17 mouse cellular contexts compared by ENCODE assay signal in genomic region chr16:11369162-11369561, GRCm38 (mm10). TPM values are rescaled to one million over a fixed set of nuclear protein-coding genes. Genes with fewer than 3 reads are reported as not detected.
DNase-seq lines count a peak whose midpoint lies in the region; ATAC-seq and TF ChIP-seq lines count a peak whose summit lies in the region.
"Had no signal": no experiment of that assay in that cellular context is flagged by ENCODE, and none has a peak within 500 bp of the region (broad histone marks: within the 10 kb centered on the region; RNA-seq: fewer than 3 reads in every experiment).

No protein-coding gene starts in this region.

- no peak for DNase-seq in forebrain, embryonic 11.5 days (ENCODE audit: low spot score)
- no peak for DNase-seq in layer of hippocampus, adult 2 months (ENCODE audit: low spot score in 2 of 2)
- DNase-seq in layer of hippocampus, postnatal 14 days (ENCODE audit: low spot score in 2 of 2) = no peak
- DNase-seq in gastrocnemius, postnatal 14 days = no peak
- no peak for DNase-seq in left cerebral cortex, adult 18-20 months (ENCODE audit: low spot score in 2 of 2)
- DNase-seq: lung, postnatal 14 days had no signal

- H3K4me3 ChIP-seq in forebrain, embryonic 13.5 days = no peak overlapping the region
- no peak overlapping the region for H3K4me3 ChIP-seq in forebrain, embryonic 11.5 days (ENCODE audit: low read depth, low read length)
- no peak overlapping the region for H3K4me3 ChIP-seq in layer of hippocampus, adult 2 months
- H3K4me3 ChIP-seq in hindbrain, embryonic 16.5 days (ENCODE audit: low read length) = no peak overlapping the region
- H3K4me3 ChIP-seq: embryonic facial prominence, embryonic 13.5 days; intestine, embryonic 15.5 days; liver, embryonic 15.5 days had no signal

- 0 out of 2 replicates have a peak overlapping the region, but pooled peaks have one; percentile 37 for H3K27ac ChIP-seq in forebrain, embryonic 13.5 days
- H3K27ac ChIP-seq in forebrain, embryonic 11.5 days (ENCODE audit: low read depth, low read length) = no peak overlapping the region
- H3K27ac ChIP-seq in layer of hippocampus, adult 2 months = peak overlapping the region; percentile 43; the same call in 1 of the 2 replicates
- peak overlapping the region; percentile 40; the same call in 1 of the 2 replicates for H3K27ac ChIP-seq in hindbrain, embryonic 16.5 days (ENCODE audit: low read depth, low read length)
- H3K27ac ChIP-seq: intestine, embryonic 15.5 days; liver, embryonic 15.5 days had no signal

- no peak for TF ChIP-seq CTCF in layer of hippocampus, adult 2 months (conservative IDR thresholded peaks at IDR 0.05)

- no peak; the same call in 1 of the 2 replicates for ATAC-seq in forebrain, embryonic 13.5 days
- no peak for ATAC-seq in forebrain, embryonic 11.5 days (replicated peaks; ENCODE audit: low FRiP score)
- ATAC-seq in erythroblast, adult 5-6 weeks (replicated peaks; ENCODE audit: low FRiP score, poor library complexity, severe bottlenecking) = 0 out of 2 replicates have a peak, but pooled peaks have one; percentile 31
- ATAC-seq in hindbrain, embryonic 16.5 days = 0 out of 2 replicates have a peak, but pooled peaks have one; percentile 7

- 48% methylated on average over 4 of the region's 4 CpGs for WGBS in forebrain, embryonic 13.5 days
- 53% methylated on average over 4 of the region's 4 CpGs for WGBS in forebrain, embryonic 11.5 days
- 59% methylated on average over 4 of the region's 4 CpGs for WGBS in hindbrain, embryonic 16.5 days

- no peaks in the 10 kb centered on the region for H3K36me3 ChIP-seq in forebrain, embryonic 13.5 days (ENCODE audit: poor library complexity, severe bottlenecking)
- no peaks in the 10 kb centered on the region for H3K36me3 ChIP-seq in forebrain, embryonic 11.5 days (ENCODE audit: control insufficient read depth, insufficient read depth, low read length)
- 0 out of 2 replicates have a peak, but pooled peaks cover 2% of the 10 kb centered on the region for H3K36me3 ChIP-seq in hindbrain, embryonic 16.5 days (ENCODE audit: control insufficient read depth, insufficient read depth, low read length)
- H3K36me3 ChIP-seq: embryonic facial prominence, embryonic 13.5 days; intestine, embryonic 15.5 days; liver, embryonic 15.5 days had no signal

- H3K4me2 ChIP-seq in forebrain, embryonic 13.5 days = peak overlapping the region; percentile 15; the same call in 1 of the 2 replicates
- no peak overlapping the region for H3K4me2 ChIP-seq in forebrain, embryonic 11.5 days (ENCODE audit: low read depth, low read length, severe bottlenecking)
- H3K4me2 ChIP-seq in hindbrain, embryonic 16.5 days (ENCODE audit: low read length) = no peak overlapping the region
- H3K4me2 ChIP-seq: embryonic facial prominence, embryonic 13.5 days; intestine, embryonic 15.5 days had no signal

- H3K4me1 ChIP-seq in forebrain, embryonic 13.5 days = peaks cover 24% of the 10 kb centered on the region
- H3K4me1 ChIP-seq in forebrain, embryonic 11.5 days (replicated peaks; ENCODE audit: control insufficient read depth, insufficient read depth, low read length) = peaks cover 3% of the 10 kb centered on the region; the same call in 1 of the 2 replicates
- peaks cover 15% of the 10 kb centered on the region for H3K4me1 ChIP-seq in hindbrain, embryonic 16.5 days (ENCODE audit: control insufficient read depth, insufficient read depth, low read depth, low read length)

- H3K9ac ChIP-seq in forebrain, embryonic 13.5 days = no peak overlapping the region
- no peak overlapping the region for H3K9ac ChIP-seq in forebrain, embryonic 11.5 days (ENCODE audit: low read length)
- H3K9ac ChIP-seq in hindbrain, embryonic 16.5 days (ENCODE audit: low read depth, low read length) = no peak overlapping the region
- H3K9ac ChIP-seq: intestine, embryonic 15.5 days; liver, embryonic 15.5 days had no signal

- intact Hi-C loops in gastrocnemius, postnatal 14 days (cut with DNase I; ENCODE audit: low total_unique reads) = no loop called here

- no peaks in the 10 kb centered on the region for H3K9me3 ChIP-seq in forebrain, embryonic 13.5 days (replicated peaks)
- H3K9me3 ChIP-seq in forebrain, embryonic 11.5 days (ENCODE audit: control insufficient read depth, low read length) = no peaks in the 10 kb centered on the region
- H3K9me3 ChIP-seq in hindbrain, embryonic 16.5 days (ENCODE audit: control insufficient read depth, low read length) = no peaks in the 10 kb centered on the region
- H3K9me3 ChIP-seq: embryonic facial prominence, embryonic 13.5 days; intestine, embryonic 15.5 days; liver, embryonic 15.5 days had no signal

- no peaks in the 10 kb centered on the region for H3K27me3 ChIP-seq in forebrain, embryonic 13.5 days
- no peaks in the 10 kb centered on the region for H3K27me3 ChIP-seq in forebrain, embryonic 11.5 days (ENCODE audit: control insufficient read depth, insufficient read depth, low read length)
- H3K27me3 ChIP-seq in hindbrain, embryonic 16.5 days (replicated peaks; ENCODE audit: control insufficient read depth, insufficient read depth, low read length) = no peaks in the 10 kb centered on the region
- H3K27me3 ChIP-seq: embryonic facial prominence, embryonic 13.5 days; intestine, embryonic 15.5 days; liver, embryonic 15.5 days had no signal

RNA-seq across cellular contexts. Expression of gene Snx29, which starts 46.5 kb away (rescaled TPM):
- 13.0 and 15.7 TPM in 2 replicates for polyA plus RNA-seq in forebrain, embryonic 13.5 days (2015; fragmentation: Nextera tagmentation; extraction: Ambion mirVana)
- 12.5 and 13.5 TPM in 2 replicates for polyA plus RNA-seq in forebrain, embryonic 11.5 days (2014; fragmentation: Nextera tagmentation; extraction: Ambion mirVana)
- 10 to 100 TPM; 23.8 to 24.9 TPM for total RNA-seq in layer of hippocampus, adult 2 months (2021)
- 10 to 100 TPM; 26.9 to 33.6 TPM for total RNA-seq in layer of hippocampus, postnatal 14 days (2021)
- total RNA-seq in erythroblast, adult 5-6 weeks (2015; ENCODE audit: low replicate concordance) = 6.7 and 9.0 TPM in 2 replicates
- 6.2 and 11.2 TPM in 2 replicates for total RNA-seq in erythroblast, adult 5-6 weeks (2017; ENCODE audit: low replicate concordance)
- polyA plus RNA-seq in hindbrain, embryonic 16.5 days (2015; fragmentation: Nextera tagmentation; extraction: Ambion mirVana) = 15.3 and 17.8 TPM in 2 replicates
- total RNA-seq in gastrocnemius, postnatal 14 days (2021) = 1 to 10 TPM; 8.4 to 9.5 TPM
- 10 to 100 TPM; 17.8 to 20.6 TPM for total RNA-seq in left cerebral cortex, adult 18-20 months (2021)

RNA-seq across cellular contexts. Expression of gene Tnfrsf17, which starts 55.5 kb away (rescaled TPM):
- polyA plus RNA-seq in forebrain, embryonic 13.5 days (2015; fragmentation: Nextera tagmentation; extraction: Ambion mirVana) = 0.21 TPM in 1 of 2 replicates, not detected in the other
- 0.35 TPM in 1 of 2 replicates, not detected in the other for polyA plus RNA-seq in forebrain, embryonic 11.5 days (2014; fragmentation: Nextera tagmentation; extraction: Ambion mirVana)
- not detected for total RNA-seq in layer of hippocampus, adult 2 months (2021)
- not detected for total RNA-seq in layer of hippocampus, postnatal 14 days (2021)
- total RNA-seq in erythroblast, adult 5-6 weeks (2015; ENCODE audit: low replicate concordance) = not detected in 2 replicates
- not detected in 2 replicates for total RNA-seq in erythroblast, adult 5-6 weeks (2017; ENCODE audit: low replicate concordance)
- polyA plus RNA-seq in hindbrain, embryonic 16.5 days (2015; fragmentation: Nextera tagmentation; extraction: Ambion mirVana) = 0.26 TPM in 1 of 2 replicates, not detected in the other
- total RNA-seq in gastrocnemius, postnatal 14 days (2021) = not detected
- total RNA-seq in left cerebral cortex, adult 18-20 months (2021) = under 1 TPM; 0.46 to 0.73 TPM
- total RNA-seq: adrenal gland, postnatal 36 days; gastrocnemius, postnatal 4 days; layer of hippocampus, postnatal 25 days; left cerebral cortex, postnatal 4 days had no signal
- polyA plus RNA-seq: heart, embryonic 16.5 days; intestine, embryonic 15.5 days; liver, embryonic 15.5 days had no signal

Comparison
In these comparisons a context has a peak if more than half of its experiments do, and no peak if none do; other contexts are left out.
1. ATAC-seq: peak in erythroblast, adult 5-6 weeks (single experiment) and hindbrain, embryonic 16.5 days (single experiment); none in forebrain, embryonic 13.5 days (single experiment) and forebrain, embryonic 11.5 days (single experiment).